Mouse (Mus musculus) embryonic facial prominence, embryonic 10.5 days (tissue): ENCODE data around the gene Dnah8. TPM values are rescaled to one million over a fixed set of nuclear protein-coding genes. Genes with fewer than 3 reads are reported as not detected.

ENCODE experiments used
- DNase-seq: peaks from one replicate; pipeline ENCODE4 v3.0.0-alpha.2; 2017; ENCODE audit warnings: low spot score
- H3K27ac ChIP-seq: fragments of 300-500 bp; sonication (generic); replicated peaks from 2 replicates; pipeline ENCODE4 v1.5.1; 2016; ENCODE audit warnings: mild to moderate bottlenecking
- H3K27me3 ChIP-seq: fragments of 300-500 bp; sonication (generic); replicated peaks from 2 replicates; pipeline ENCODE4 v1.6.1; 2016; ENCODE audit warnings: low read depth, mild to moderate bottlenecking; ENCODE audit not compliant: poor library complexity, severe bottlenecking
- H3K36me3 ChIP-seq: fragments of 300-500 bp; sonication (generic); replicated peaks from 2 replicates; pipeline ENCODE4 v1.6.1; 2016; ENCODE audit warnings: mild to moderate bottlenecking, moderate library complexity
- H3K4me1 ChIP-seq: fragments of 300-500 bp; sonication (generic); 2 replicates; pipeline ENCODE4 v1.6.1; 2016
- H3K4me3 ChIP-seq: fragments of 300-500 bp; sonication (generic); 2 replicates; pipeline ENCODE4 v1.5.1; 2016; ENCODE audit warnings: mild to moderate bottlenecking, moderate library complexity
- H3K9me3 ChIP-seq: fragments of 300-500 bp; sonication (generic); 2 replicates; pipeline ENCODE4 v1.6.1; 2016; ENCODE audit warnings: mild to moderate bottlenecking
- WGBS: fragments of 180-500 bp; shearing (Covaris S2); methylation state at CpG from one replicate; pipeline ENCODE4 v1.1.7; 2016; 5-methylcytosine and 5-hydroxymethylcytosine counted together
- polyA plus RNA-seq: library from polyadenylated mRNA; unstranded; fragments of >200 nt; fragmentation: Nextera tagmentation; extraction: Ambion mirVana; gene quantifications from 2 replicates; pipeline ENCODE4 v1.2.1, GENCODE M21; 2016

The Dnah8 gene
- polyA plus RNA-seq, 1 experiment from 2014 or later, result 0.88 TPM

- DNase-seq, result no peak
- no peaks in the 10 kb centered on the region for H3K4me1 ChIP-seq
- H3K36me3 ChIP-seq, result no peaks in the 10 kb centered on the region
- no peak overlapping the region for H3K4me3 ChIP-seq
- no peaks in the 10 kb centered on the region for H3K27me3 ChIP-seq
- no peaks in the 10 kb centered on the region for H3K9me3 ChIP-seq
- 75% methylated on average over 4 of the region's 4 CpGs for WGBS
- H3K27ac ChIP-seq, result no peak overlapping the region
These were observed 299.4 kb downstream of the Dnah8 start for GRCm38 (mm10) chr17:30923566-30923965.

Other genes with a start within 250 kb of the Dnah8 start
- gene Btbd9, start 47.9 kb upstream of the Dnah8 start, polyA plus RNA-seq, result 57.2 and 58.1 TPM in 2 replicates
- 210 and 216 TPM in 2 replicates for gene Glo1, start 2.5 kb downstream of the Dnah8 start, polyA plus RNA-seq